Mouse (Mus musculus) left cerebral cortex, postnatal 10 days (tissue): ENCODE results near the gene Ift81. TPM values are rescaled to one million over a fixed set of nuclear protein-coding genes. Genes with fewer than 3 reads are reported as not detected.
A peak's percentile ranks its signal among the peaks of the same experiment; 100 is the strongest.
"Not testable (repeated sequence)": the region's sequence is repeated elsewhere in the genome, so short reads cannot be mapped to it uniquely, and the experiment has no call there.

Source experiments
- DNase-seq, 2 experiments: peaks; one replicate each; pipeline ENCODE4 v3.0.0; 2021 to 2022; ENCODE audit warnings: low spot score in 2 of 2, mixed read lengths in 1 of 2; ENCODE audit errors: extremely low spot score in 1 of 2
- intact Hi-C: fragments of 180-260 bp; cut with DNase I; formaldehyde crosslinking; loops from one replicate; pipeline ENCODE4 v1.15.1; 2025
- total RNA-seq, 2 experiments: library from RNA; stranded (reverse); gene quantifications; 2 replicates each; pipeline ENCODE4 v1.2.3; 2021

Ift81 gene
- 10 to 100 TPM; 25.9 to 33.0 TPM for total RNA-seq

DNA sequence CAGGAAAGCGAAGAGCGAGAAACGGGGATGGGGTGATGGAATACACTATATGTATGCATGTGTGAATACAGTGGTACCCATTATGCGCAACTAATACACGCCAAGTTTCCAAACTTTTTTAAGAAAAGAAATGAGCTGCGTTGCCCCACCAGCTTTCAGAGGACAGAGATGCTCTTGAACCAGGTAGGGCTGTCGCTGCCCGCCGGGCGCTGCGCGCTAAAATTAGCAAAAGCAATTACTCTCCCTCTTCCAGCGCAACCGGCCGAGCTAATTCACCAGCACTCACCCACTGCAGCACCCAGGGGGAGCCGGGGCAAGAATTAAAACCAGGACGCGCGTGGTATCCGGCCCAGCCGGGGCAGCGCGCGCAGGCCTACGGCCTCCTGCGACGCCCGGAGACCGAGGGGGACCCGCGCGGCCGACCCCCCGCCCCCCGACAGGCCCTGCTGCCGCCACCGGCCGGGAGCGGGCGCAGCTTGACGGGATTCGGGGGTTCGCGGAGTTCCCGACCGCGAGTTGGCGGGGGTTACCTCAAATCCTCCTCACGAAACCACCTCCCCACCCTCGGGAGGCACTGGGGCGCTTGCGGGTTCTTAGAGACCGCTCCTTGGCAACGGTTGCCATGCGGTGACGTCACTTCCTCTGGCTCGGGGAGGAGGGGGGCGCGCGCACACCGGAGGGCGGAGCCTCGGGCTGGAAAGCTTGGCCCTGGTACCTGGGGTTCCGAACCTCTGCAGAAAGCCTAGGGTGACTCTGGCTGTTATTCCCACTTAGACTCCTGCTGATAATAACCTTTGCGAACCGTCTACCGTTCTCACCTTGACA, at the start of gene Ift81:
TSS of gene Ift81 (minus strand) at position 611 of the 825 bp plus-strand sequence.
- intact Hi-C loops = loop anchor here (5.0 kb wide), 1 partner anchor 57 kb away; no protein-coding TSS in a partner anchor
- peak; percentile 95 to 98 for DNase-seq

GRCm38 (mm10) chr5:122662501-122662900, 48.2 kb upstream of the Ift81 start:
- DNase-seq = no peak
- intact Hi-C loops = no loop called here

- DNase-seq = no peak
- intact Hi-C loops = no loop called here
Observed at GRCm38 (mm10) chr5:122656808-122657207, 42.5 kb upstream of the Ift81 start.

- peak in 1 of 2 experiments; percentile 51 for DNase-seq
- intact Hi-C loops = no loop called here
Observed at GRCm38 (mm10) chr5:122654268-122654573, 39.9 kb upstream of the Ift81 start.

DNA sequence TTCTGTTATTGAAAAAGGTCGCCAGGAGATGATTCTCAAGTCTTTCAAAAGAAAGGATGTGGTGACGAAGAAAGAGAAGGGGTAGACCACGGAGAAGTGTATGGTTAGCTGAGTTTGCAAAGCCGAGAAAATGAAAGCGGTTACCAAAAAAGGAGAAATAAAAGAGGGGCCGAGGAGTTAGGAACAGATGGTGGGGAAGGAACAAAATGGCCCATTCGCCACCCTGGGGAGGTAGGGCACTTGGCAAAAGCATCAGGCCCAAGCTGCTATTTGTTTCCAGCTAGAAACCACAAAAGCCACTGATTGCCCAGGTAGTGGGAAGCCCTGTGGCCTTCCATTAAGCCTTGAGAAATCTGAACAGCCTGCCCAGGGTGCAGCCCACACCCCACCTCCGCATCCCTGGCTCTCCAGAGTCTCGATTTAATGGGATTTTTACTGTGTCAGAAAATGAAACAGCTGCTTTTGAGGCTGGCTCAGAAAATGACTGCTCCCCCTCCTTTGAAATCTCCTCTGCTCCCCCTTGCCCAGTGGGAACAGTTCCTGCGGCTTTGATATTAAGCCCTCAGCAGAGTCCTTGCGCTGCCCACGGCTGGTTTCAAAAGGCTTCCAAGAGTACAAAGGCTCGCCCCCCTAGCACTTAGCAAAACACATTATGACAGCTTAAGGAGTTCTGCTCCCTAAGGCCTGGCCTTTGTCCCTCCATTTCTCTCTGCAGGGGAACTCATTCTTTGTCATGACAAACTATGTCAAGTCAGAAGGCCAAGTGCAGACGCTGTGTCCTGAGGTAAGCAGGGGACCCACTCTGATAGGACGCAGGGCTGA, 39.3 kb upstream of the Ift81 start:
- intact Hi-C loops = no loop called here
- peak in 1 of 2 experiments; percentile 44 for DNase-seq

DNA sequence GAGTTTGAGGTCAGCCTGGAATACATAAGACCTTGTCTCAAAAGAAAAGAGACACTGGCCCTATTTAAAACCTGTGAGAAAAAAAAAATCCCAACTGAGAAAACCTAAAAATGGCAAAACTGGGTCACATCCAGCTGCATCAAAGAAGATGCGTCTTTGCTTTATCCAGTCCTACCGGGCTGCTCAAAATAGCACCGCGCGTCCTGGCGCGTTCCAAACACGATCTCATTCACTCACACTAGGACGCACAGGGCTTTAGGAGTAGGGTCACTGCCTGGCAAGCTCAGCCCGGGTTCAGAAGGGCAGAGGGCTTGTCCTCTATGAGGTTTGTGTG, 38.8 kb upstream of the Ift81 start:
- intact Hi-C loops = no loop called here
- DNase-seq = peak in 1 of 2 experiments; percentile 45

DNA sequence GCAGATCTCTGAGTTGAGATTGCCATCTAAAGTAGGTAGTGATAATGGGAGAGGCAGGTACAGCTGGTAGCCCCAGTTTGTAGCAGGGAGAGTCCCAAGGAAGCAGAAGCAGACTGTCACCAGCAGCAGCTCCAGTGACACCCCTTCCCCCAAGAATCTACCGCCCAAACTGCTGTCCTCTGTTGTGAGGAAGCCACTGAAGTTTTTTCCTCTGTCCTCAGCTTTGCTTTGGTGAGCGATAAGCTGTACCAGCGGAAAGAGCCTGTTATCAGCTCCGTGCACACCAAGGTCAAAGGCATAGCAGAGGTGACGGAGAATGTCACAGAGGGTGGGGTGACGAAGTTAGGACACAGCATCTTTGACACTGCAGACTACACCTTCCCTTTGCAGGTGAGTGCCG, 38.2 kb upstream of the Ift81 start:
- intact Hi-C loops = no loop called here
- no peak for DNase-seq

GRCm38 (mm10) chr5:122650100-122650499, 35.8 kb upstream of the Ift81 start:
- intact Hi-C loops = no loop called here
- no peak for DNase-seq

DNA sequence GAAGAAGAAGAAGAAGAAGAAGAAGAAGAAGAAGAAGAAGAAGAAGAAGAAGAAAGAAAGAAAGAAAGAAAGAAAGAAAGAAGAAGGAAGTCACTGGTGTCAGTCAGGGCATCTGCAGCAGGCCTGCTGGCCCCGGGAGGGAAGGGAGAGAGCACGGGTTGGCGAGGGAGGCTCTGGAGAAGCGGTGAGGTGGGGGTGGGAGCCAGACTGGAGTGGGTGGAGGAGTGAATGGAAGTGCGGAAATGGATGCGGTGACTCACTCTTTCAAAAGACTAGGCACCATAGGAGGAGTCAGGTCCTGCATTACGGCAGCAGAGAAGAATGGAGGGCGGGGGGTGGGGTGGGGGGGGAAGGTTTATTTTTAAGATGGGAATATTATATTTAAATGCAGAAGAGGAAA, 34.9 kb upstream of the Ift81 start:
- intact Hi-C loops = no loop called here

GRCm38 (mm10) chr5:122647952-122648374, 33.6 kb upstream of the Ift81 start:
- intact Hi-C loops, DNase-seq: not testable (repeated sequence)

More for the DNA sequence above, 34.9 kb upstream of the Ift81 start:
- DNase-seq = peak in 1 of 2 experiments; percentile 43

DNA sequence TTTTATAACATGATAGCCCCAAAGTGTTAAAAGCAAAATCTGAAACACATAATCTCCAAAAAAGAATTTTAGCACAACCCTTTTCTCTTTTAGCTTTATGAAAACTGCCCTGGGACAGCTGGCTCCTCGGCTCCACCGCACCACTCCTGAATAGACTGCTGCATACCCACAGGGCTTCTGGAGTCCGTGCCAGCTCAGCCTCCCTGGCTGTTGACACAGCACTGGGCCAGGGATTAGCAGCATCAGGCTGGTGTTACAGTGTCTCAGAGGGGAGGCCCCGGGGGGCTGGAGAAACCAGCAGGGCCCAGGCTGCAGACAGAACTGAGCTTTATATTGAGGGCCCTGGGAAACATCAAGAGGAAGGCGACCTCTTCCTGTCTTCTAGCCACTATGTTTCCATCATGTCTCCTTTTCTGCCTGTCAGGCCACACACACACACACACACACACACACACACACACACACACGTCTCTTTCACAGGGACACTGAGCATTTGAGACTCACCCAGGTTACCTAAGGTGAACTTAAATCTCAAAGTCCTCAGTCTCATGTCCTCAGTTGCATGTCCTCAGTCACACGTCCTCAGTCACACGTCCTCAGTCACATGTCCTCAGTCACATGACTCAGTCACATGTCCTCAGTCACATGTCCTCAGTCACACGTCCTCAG, 33.1 kb upstream of the Ift81 start:
- intact Hi-C loops = no loop called here
- peak in 1 of 2 experiments; percentile 54 for DNase-seq

DNA sequence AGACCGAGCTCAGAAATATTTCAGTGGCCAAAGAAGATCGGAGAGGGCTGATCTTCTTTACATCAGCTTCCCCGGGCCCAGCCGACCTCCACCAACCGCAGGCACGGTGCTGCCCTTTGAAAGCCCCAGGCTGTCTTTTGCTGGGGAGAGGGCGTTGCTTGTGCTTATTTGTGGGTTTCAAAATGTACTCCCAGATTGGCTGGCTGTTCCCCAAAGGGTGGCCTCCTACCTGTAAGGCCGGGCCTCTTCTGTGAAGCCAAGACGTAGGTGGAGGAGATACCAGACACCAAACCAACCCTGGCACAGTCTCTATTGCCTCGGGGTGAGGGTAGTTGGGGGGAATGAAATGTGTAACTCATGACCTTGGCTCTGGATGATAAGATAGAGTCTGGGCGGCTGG, 31.7 kb upstream of the Ift81 start:
- intact Hi-C loops = no loop called here
- DNase-seq = no peak

DNA sequence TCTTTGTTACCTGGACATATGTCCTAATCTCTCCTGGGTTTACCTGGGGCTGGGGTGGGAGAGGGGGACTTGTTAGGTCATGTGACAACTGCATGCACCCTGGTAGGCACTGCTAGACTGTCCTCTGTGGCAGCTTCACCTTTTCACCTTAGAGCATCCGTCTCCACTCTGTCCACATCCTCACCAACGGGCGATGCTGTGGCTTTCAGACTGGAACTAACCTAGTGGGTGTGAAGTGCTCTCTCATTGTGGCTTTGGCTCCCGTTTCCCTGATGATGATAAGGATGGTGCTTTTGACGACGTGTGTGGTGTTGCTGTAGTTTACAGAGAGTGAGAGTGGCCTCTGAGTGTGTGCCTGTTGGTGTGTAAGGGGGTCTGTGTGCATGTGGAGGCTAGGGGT, 31.0 kb upstream of the Ift81 start:
- intact Hi-C loops = no loop called here
- DNase-seq = no peak

DNA sequence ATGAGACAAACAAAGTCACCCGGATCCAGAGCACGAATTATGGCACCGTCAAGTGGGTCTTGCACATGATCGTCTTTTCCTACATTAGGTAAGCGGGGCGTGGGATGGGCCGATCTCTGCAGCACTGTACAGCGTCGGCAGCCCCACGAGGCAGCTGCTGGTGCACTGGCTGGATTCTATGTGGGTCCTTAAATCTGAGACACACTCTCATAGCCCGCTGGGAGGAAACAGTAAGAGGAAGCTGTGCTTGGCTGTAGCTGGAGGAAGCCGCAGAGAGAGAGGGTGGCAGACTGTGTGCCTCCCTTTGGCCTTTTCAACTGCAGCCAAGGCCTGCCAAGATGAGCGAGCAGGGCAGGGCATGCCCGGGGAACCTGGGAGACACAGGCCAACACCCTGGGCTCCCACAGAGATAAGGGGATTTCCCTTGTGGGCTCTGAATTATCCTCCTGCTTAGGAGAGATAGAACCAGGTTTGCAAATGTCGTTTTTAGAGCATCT, 29.8 kb upstream of the Ift81 start:
- intact Hi-C loops = no loop called here
- peak in 1 of 2 experiments; percentile 53 for DNase-seq

DNA sequence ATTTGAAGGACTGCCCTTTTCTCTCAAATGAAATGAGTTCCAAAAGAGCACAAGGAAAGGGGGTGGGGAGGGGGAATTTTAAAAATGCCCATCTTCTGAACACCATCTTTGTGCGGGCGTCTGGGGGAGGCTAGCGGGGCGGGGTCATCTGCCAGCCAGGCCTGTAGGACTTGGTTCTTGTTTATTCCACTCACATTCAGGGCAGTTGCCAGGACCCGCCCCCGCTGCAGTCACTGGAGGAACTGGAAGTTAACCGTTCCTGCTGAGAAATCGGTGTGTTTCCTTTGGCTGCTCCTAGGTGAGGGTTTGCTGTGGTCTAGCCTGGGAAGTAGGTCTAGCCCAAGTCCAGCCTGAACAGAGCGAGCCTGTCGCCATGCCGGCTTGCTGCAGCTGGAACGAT, 29.4 kb upstream of the Ift81 start, which contains the start of gene P2rx7:
TSS of gene P2rx7 (plus strand) at position 211 of the 400 bp plus-strand sequence.
- intact Hi-C loops = no loop called here
- peak; percentile 62 to 89 for DNase-seq

DNA sequence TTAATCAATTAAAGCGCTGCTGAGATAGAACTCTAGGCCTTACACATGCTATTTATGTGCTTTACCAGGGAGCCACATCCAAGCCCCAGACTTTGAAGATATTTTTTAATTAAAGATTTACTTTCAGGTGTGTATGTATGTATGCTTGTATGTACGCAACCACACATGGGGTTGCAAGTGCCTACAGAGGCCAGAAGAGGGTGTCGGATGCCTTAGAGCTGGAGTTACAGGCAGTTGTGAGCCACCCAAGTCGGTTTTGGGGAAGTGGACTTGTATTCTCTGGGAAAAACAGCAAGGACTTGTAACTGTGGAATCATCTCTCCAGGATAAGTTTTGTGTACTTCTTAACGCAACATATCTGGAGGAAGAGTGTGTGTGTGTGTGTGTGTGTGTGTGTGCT, 25.7 kb upstream of the Ift81 start:
- no peak for DNase-seq
- intact Hi-C loops = loop anchor here (5.0 kb wide), 1 partner anchor 67 kb away; the partner anchor contains the start of gene P2rx4

DNA sequence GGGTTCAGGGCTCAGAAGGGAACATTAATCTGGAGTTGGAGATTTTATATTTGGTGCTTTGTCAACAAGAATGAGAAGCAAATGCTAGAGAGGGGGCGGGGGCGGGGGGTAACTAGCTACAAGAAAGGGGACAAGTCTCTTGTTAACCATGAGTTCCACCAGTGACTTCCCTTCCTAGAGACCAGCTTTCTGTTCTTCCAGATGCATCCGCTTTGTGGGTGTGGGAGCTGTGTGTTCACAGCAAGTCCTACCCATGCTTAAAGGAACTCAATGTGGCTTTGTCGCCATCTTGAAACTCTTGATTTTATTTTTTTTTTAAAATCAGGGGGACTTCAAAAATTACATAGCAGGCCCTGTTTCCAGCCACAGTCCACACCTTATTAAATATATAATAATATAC, 25.2 kb upstream of the Ift81 start:
- intact Hi-C loops = loop anchor here (5.0 kb wide), 1 partner anchor 68 kb away; the partner anchor contains the start of gene P2rx4
- no peak for DNase-seq

- intact Hi-C loops = loop anchor here (5.0 kb wide), 1 partner anchor 69 kb away; the partner anchor contains the start of gene P2rx4
- no peak for DNase-seq
Observed at GRCm38 (mm10) chr5:122638296-122638695, 24.0 kb upstream of the Ift81 start.

- intact Hi-C loops = loop anchor here (5.0 kb wide), 1 partner anchor 70 kb away; the partner anchor contains the start of gene P2rx4
- DNase-seq = no peak
Observed at GRCm38 (mm10) chr5:122636958-122637357, 22.6 kb upstream of the Ift81 start.
